Mouse (Mus musculus): Measurements from ENCODE around the gene Acad8. TPM values are rescaled to one million over a fixed set of nuclear protein-coding genes. Genes with fewer than 3 reads are reported as not detected.

Acad8 gene
- polyA plus RNA-seq, 1 experiment from 2014 or later: 38.2 TPM

DNA sequence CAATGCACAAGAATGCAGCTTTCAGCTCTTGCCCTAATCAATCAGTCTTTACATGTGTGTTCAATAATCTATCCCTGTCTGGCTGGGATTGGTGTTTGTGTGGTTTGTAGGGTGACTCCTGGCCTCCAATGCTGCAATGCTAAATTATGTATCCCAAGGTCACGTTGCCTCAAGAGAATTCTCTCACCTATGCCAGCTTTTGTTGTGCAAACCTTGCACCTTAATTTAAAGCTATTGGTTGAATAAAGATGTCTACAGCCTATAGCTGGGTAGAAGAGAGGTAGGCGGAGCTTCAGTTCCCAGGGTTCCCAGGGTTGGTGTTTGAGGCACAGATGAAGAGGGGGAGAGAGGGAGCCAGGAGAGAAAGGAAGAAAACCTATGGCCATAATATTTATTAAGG, 1.9 kb downstream of the Acad8 start:
- Histone ChIP-seq H3K36me3 (ENCODE audit: control insufficient read depth, insufficient read depth, low read length) (no peaks in the 10 kb centered on the region), H3K27me3 (ENCODE audit: control insufficient read depth, insufficient read depth, low read length) (no peaks in the 10 kb centered on the region), H3K9me3 (ENCODE audit: control insufficient read depth, low read length) (no peaks in the 10 kb centered on the region), H3K4me3 (ENCODE audit: control insufficient read depth in 1 of 2, insufficient read depth in 1 of 2, low read depth in 1 of 2, low read length in 2 of 2) (no peak overlapping the region), H3K4me1 (ENCODE audit: control insufficient read depth in 2 of 2, insufficient read depth in 2 of 2, low read length in 2 of 2) (peaks cover 2 to 14% of the 10 kb centered on the region in 2 experiments; a peak in 3 of 4 replicates), H3K4me2 (ENCODE audit: low read length) (no peak overlapping the region), H3K27ac (replicated peaks in 1 of 2; ENCODE audit: control insufficient read depth in 1 of 2, insufficient read depth in 1 of 2, low read depth in 2 of 2, low read length in 2 of 2) (no peak overlapping the region), H3K9ac (ENCODE audit: low read length) (no peak overlapping the region)
- ATAC-seq (ENCODE audit: insufficient number of reproducible peaks, insufficient read depth, low FRiP score, low read depth): no peak
- WGBS: 92% methylated on average over 2 of the region's 2 CpGs

DNA sequence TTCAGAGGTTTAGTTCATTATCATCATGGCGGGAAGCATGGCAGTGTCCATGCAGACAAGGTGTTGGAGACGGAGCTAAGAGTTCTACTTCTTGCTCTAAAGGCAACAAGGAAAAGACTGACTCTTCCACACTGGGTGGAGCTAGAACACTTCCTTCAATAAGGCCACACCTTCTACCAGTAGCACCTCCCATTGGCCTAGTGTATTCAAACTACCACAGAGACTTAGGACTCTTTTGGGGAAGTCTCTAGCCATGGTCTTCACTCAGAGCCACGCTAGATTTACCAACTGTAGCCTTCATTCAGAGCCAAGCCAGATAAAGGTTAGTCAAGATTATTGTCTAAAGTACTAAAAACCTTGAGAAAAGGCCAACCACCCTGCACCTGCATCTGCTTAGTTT, 2.3 kb downstream of the Acad8 start:
- no peaks in the 10 kb centered on the region for H3K9me3 ChIP-seq (ENCODE audit: control insufficient read depth, low read length)
- no peak for ATAC-seq (ENCODE audit: insufficient number of reproducible peaks, insufficient read depth, low FRiP score, low read depth)
- H3K27me3 ChIP-seq (ENCODE audit: control insufficient read depth, insufficient read depth, low read length): no peaks in the 10 kb centered on the region
- no peak overlapping the region for H3K27ac ChIP-seq (replicated peaks in 1 of 2; ENCODE audit: control insufficient read depth in 1 of 2, insufficient read depth in 1 of 2, low read depth in 2 of 2, low read length in 2 of 2)
- H3K4me1 ChIP-seq (ENCODE audit: control insufficient read depth in 2 of 2, insufficient read depth in 2 of 2, low read length in 2 of 2): peaks cover 2 to 14% of the 10 kb centered on the region in 2 experiments; a peak in 3 of 4 replicates
- no peak overlapping the region for H3K9ac ChIP-seq (ENCODE audit: low read length)
- WGBS: 83% methylated on average over 3 of the region's 3 CpGs
- no peak overlapping the region for H3K4me3 ChIP-seq (ENCODE audit: control insufficient read depth in 1 of 2, insufficient read depth in 1 of 2, low read depth in 1 of 2, low read length in 2 of 2)
- peaks cover 4% of the 10 kb centered on the region; the same call in 1 of the 2 replicates for H3K36me3 ChIP-seq (ENCODE audit: control insufficient read depth, insufficient read depth, low read length)
- H3K4me2 ChIP-seq (ENCODE audit: low read length): no peak overlapping the region

DNA sequence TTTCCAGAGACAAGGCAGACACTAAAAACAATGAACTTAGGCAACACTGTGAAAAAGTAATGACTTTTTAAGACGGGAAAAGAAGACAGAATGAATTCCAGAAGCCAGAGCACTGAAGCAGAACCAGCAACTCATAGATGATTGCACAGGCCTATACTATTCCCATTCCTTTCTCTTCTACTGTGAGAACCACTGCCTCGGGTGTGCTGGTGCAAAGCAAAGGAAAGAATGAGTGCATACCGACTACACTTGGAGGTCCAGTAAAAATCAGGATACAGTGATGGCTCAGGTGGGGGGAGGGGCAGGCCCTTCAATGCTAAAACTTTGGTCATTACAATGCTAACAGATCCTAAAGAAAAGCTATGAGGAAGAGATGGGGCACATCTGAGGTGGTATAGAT, 5.5 kb downstream of the Acad8 start:
- Histone ChIP-seq H3K9ac (ENCODE audit: low read length) (no peak overlapping the region), H3K4me3 (ENCODE audit: control insufficient read depth in 1 of 2, insufficient read depth in 1 of 2, low read depth in 1 of 2, low read length in 2 of 2) (no peak overlapping the region), H3K4me1 (ENCODE audit: control insufficient read depth in 2 of 2, insufficient read depth in 2 of 2, low read length in 2 of 2) (no peaks in the 10 kb centered on the region), H3K27ac (replicated peaks in 1 of 2; ENCODE audit: control insufficient read depth in 1 of 2, insufficient read depth in 1 of 2, low read depth in 2 of 2, low read length in 2 of 2) (no peak overlapping the region), H3K27me3 (ENCODE audit: control insufficient read depth, insufficient read depth, low read length) (no peaks in the 10 kb centered on the region), H3K9me3 (ENCODE audit: control insufficient read depth, low read length) (no peaks in the 10 kb centered on the region), H3K4me2 (ENCODE audit: low read length) (no peak overlapping the region), H3K36me3 (ENCODE audit: control insufficient read depth, insufficient read depth, low read length) (peaks cover 36% of the 10 kb centered on the region)
- 76% methylated on average over 3 of the region's 3 CpGs for WGBS
- ATAC-seq (ENCODE audit: insufficient number of reproducible peaks, insufficient read depth, low FRiP score, low read depth): no peak

DNA sequence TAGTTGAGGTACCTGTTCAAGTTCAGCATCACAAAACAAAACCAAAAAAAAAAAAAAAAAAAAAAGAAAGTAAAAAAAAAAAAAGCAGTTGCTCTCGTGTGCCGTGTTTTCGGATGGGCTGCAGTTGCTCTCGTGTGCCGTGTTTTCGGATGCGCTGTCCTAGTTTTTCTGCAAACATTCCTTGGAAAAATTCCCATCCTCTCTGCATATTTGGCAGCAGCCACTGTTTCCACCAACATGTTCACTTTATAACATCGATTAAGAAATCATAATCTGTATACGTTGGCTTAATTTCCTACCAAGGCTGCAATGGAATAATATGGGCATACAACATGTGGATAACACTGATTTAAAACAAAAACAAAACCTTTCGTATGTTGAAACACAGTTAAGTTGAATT, 6.2 kb downstream of the Acad8 start:
- no peak for ATAC-seq (ENCODE audit: insufficient number of reproducible peaks, insufficient read depth, low FRiP score, low read depth)
- Histone ChIP-seq H3K9me3 (ENCODE audit: control insufficient read depth, low read length) (no peaks in the 10 kb centered on the region), H3K4me3 (ENCODE audit: control insufficient read depth in 1 of 2, insufficient read depth in 1 of 2, low read depth in 1 of 2, low read length in 2 of 2) (no peak overlapping the region), H3K36me3 (ENCODE audit: control insufficient read depth, insufficient read depth, low read length) (peaks cover 43% of the 10 kb centered on the region), H3K9ac (ENCODE audit: low read length) (no peak overlapping the region), H3K27me3 (ENCODE audit: control insufficient read depth, insufficient read depth, low read length) (no peaks in the 10 kb centered on the region), H3K4me2 (ENCODE audit: low read length) (no peak overlapping the region), H3K27ac (replicated peaks in 1 of 2; ENCODE audit: control insufficient read depth in 1 of 2, insufficient read depth in 1 of 2, low read depth in 2 of 2, low read length in 2 of 2) (no peak overlapping the region), H3K4me1 (ENCODE audit: control insufficient read depth in 2 of 2, insufficient read depth in 2 of 2, low read length in 2 of 2) (no peaks in the 10 kb centered on the region)
- WGBS: 89% methylated on average over 10 of the region's 10 CpGs

DNA sequence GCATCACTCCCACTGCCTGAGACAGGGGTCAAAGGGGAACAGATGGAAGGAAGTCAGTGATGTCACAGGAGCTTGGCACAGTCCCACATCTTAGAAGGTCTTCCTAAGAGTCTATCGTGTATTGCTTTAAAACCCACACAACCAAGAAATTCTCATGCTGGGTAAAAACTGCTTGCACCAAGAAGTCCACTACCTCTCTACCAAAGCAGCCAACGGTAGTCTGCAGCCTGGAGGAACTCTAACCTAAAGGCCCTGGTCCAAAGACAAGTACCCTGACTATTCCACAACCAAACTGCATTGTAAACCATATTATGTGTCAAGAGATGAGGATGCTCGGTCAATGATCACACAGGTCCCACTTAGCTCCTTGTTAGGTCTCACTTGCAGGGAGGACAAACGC, 9.2 kb downstream of the Acad8 start:
- Histone ChIP-seq H3K4me1 (ENCODE audit: control insufficient read depth in 2 of 2, insufficient read depth in 2 of 2, low read length in 2 of 2) (no peaks in the 10 kb centered on the region), H3K4me2 (ENCODE audit: low read length) (no peak overlapping the region), H3K4me3 (ENCODE audit: control insufficient read depth in 1 of 2, insufficient read depth in 1 of 2, low read depth in 1 of 2, low read length in 2 of 2) (no peak overlapping the region), H3K27ac (replicated peaks in 1 of 2; ENCODE audit: control insufficient read depth in 1 of 2, insufficient read depth in 1 of 2, low read depth in 2 of 2, low read length in 2 of 2) (no peak overlapping the region), H3K36me3 (ENCODE audit: control insufficient read depth, insufficient read depth, low read length) (peaks cover 58% of the 10 kb centered on the region), H3K9me3 (ENCODE audit: control insufficient read depth, low read length) (no peaks in the 10 kb centered on the region), H3K9ac (ENCODE audit: low read length) (no peak overlapping the region), H3K27me3 (ENCODE audit: control insufficient read depth, insufficient read depth, low read length) (no peaks in the 10 kb centered on the region)
- WGBS: 87% methylated on average over 4 of the region's 4 CpGs
- no peak for ATAC-seq (ENCODE audit: insufficient number of reproducible peaks, insufficient read depth, low FRiP score, low read depth)

DNA sequence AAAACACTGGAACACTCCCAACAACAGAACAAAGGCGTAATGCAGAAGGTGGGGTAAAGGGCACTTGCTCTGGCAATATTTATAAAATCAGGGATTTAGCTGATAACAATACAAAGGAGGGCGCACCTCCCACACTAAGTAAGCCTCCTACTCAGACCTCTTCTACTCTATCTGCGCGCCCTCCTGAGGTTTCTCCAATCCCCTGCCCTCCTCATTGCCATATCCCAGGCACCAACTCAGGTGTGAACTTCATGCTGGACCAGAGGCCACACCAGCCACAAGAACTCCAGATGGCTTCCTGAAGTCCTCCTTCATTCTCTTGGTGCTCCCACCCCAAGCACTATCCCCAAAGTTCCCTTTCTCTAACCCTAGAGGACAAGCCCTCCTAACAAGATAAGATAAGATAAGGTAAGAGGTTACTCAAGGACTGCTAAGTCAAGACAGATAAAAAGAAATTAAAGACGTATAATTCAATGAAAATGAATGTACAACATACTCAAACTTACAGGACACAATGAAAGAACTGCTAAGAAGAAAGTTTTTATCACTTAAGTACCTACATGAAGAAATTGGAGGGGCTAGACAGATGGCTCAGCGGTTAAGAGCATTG, 13.6 kb downstream of the Acad8 start:
- H3K27ac ChIP-seq (replicated peaks in 1 of 2; ENCODE audit: control insufficient read depth in 1 of 2, insufficient read depth in 1 of 2, low read depth in 2 of 2, low read length in 2 of 2): no peak overlapping the region
- H3K9ac ChIP-seq (ENCODE audit: low read length): no peak overlapping the region
- no peaks in the 10 kb centered on the region for H3K9me3 ChIP-seq (ENCODE audit: control insufficient read depth, low read length)
- peaks cover 61% of the 10 kb centered on the region for H3K36me3 ChIP-seq (ENCODE audit: control insufficient read depth, insufficient read depth, low read length)
- H3K4me2 ChIP-seq (ENCODE audit: low read length): no peak overlapping the region
- H3K27me3 ChIP-seq (ENCODE audit: control insufficient read depth, insufficient read depth, low read length): no peaks in the 10 kb centered on the region
- H3K4me1 ChIP-seq (ENCODE audit: control insufficient read depth in 2 of 2, insufficient read depth in 2 of 2, low read length in 2 of 2): no peaks in the 10 kb centered on the region
- ATAC-seq (ENCODE audit: insufficient number of reproducible peaks, insufficient read depth, low FRiP score, low read depth): no peak
- 81% methylated on average over 6 of the region's 6 CpGs for WGBS
- no peak overlapping the region for H3K4me3 ChIP-seq (ENCODE audit: control insufficient read depth in 1 of 2, insufficient read depth in 1 of 2, low read depth in 1 of 2, low read length in 2 of 2)

DNA sequence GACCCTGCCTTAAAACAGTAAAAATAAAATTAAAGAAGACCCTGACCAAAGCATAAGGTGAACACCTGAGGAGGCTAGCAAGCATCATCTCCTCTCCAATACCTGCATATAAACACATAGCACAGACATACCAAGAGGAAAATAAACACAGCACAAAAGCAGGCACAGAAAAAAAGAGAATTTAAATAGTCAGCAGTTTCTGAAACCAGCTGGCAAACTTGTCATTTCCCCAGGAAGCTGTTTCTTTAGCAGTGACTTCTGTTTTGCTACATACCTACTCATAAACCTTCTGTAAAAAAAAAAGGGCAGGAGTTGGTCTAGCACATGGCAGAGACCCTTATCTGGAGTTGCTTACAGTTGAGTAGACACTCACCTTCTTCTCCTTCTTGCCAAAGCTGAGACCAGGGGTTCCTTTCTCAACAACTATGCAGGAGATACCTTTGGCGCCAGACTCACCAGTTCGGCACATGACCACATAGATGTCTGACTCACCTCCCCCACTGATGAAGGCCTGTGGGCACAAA, 14.2 kb downstream of the Acad8 start:
- ATAC-seq (ENCODE audit: insufficient number of reproducible peaks, insufficient read depth, low FRiP score, low read depth): no peak
- H3K9ac ChIP-seq (ENCODE audit: low read length): no peak overlapping the region
- no peak overlapping the region for H3K4me3 ChIP-seq (ENCODE audit: control insufficient read depth in 1 of 2, insufficient read depth in 1 of 2, low read depth in 1 of 2, low read length in 2 of 2)
- H3K27me3 ChIP-seq (ENCODE audit: control insufficient read depth, insufficient read depth, low read length): no peaks in the 10 kb centered on the region
- H3K36me3 ChIP-seq (ENCODE audit: control insufficient read depth, insufficient read depth, low read length): peaks cover 56% of the 10 kb centered on the region
- no peaks in the 10 kb centered on the region for H3K9me3 ChIP-seq (ENCODE audit: control insufficient read depth, low read length)
- WGBS: 74% methylated on average over 2 of the region's 2 CpGs
- no peak overlapping the region for H3K4me2 ChIP-seq (ENCODE audit: low read length)
- no peaks in the 10 kb centered on the region for H3K4me1 ChIP-seq (ENCODE audit: control insufficient read depth in 2 of 2, insufficient read depth in 2 of 2, low read length in 2 of 2)
- no peak overlapping the region for H3K27ac ChIP-seq (replicated peaks in 1 of 2; ENCODE audit: control insufficient read depth in 1 of 2, insufficient read depth in 1 of 2, low read depth in 2 of 2, low read length in 2 of 2)

DNA sequence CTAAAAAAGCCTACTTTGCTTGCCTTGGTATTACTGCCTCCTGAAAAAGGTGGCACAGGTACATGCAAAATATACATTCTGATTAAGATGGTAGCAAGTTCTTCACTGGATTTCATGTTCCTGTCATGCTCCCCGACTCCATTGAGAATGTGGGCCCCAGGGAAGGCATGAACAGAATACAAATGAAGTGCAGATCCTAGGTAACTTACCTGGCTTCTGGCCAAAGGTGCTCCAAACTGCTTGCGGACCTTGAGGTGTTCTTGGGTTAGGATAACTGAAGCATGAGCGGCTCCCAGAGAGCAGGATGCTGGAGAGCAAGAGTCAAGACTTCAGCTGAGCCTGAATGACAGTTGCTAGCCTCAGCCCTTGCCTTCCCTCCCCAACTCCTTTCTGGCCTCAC, 20.6 kb downstream of the Acad8 start:
- Histone ChIP-seq H3K27ac (replicated peaks in 1 of 2; ENCODE audit: control insufficient read depth in 1 of 2, insufficient read depth in 1 of 2, low read depth in 2 of 2, low read length in 2 of 2) (no peak overlapping the region), H3K4me2 (ENCODE audit: low read length) (no peak overlapping the region), H3K36me3 (ENCODE audit: control insufficient read depth, insufficient read depth, low read length) (peaks cover 65% of the 10 kb centered on the region), H3K27me3 (ENCODE audit: control insufficient read depth, insufficient read depth, low read length) (no peaks in the 10 kb centered on the region), H3K9ac (ENCODE audit: low read length) (no peak overlapping the region), H3K9me3 (ENCODE audit: control insufficient read depth, low read length) (no peaks in the 10 kb centered on the region), H3K4me3 (ENCODE audit: control insufficient read depth in 1 of 2, insufficient read depth in 1 of 2, low read depth in 1 of 2, low read length in 2 of 2) (no peak overlapping the region), H3K4me1 (ENCODE audit: control insufficient read depth in 2 of 2, insufficient read depth in 2 of 2, low read length in 2 of 2) (no peaks in the 10 kb centered on the region)
- WGBS: 91% methylated on average over 3 of the region's 3 CpGs
- ATAC-seq (ENCODE audit: insufficient number of reproducible peaks, insufficient read depth, low FRiP score, low read depth): no peak
